Mouse (Mus musculus) small intestine, adult 2 months (tissue): ENCODE measurements around the gene Stra6. TPM values are rescaled to one million over a fixed set of nuclear protein-coding genes. Genes with fewer than 3 reads are reported as not detected.

Experiments used
- H3K27ac ChIP-seq: fragments of 200-500 bp; 2 replicates; pipeline ENCODE4 v1.5.1; 2012; ENCODE audit warnings: low read depth, low read length, control low read depth, inconsistent platforms; ENCODE audit not compliant: insufficient read depth
- H3K27me3 ChIP-seq: fragments of 200-500 bp; 2 replicates; pipeline ENCODE4 v1.6.1; 2012; ENCODE audit warnings: mild to moderate bottlenecking, moderate library complexity, low read length, inconsistent platforms; ENCODE audit not compliant: control insufficient read depth, insufficient read depth
- H3K36me3 ChIP-seq: fragments of 200-500 bp; 2 replicates; pipeline ENCODE4 v1.6.1; 2012; ENCODE audit warnings: mild to moderate bottlenecking, low read length, control low read depth, inconsistent platforms; ENCODE audit not compliant: control insufficient read depth, insufficient read depth
- H3K4me1 ChIP-seq: fragments of 200-500 bp; 2 replicates; pipeline ENCODE4 v1.6.1; 2012; ENCODE audit warnings: low read length, inconsistent platforms, mixed read lengths; ENCODE audit not compliant: control insufficient read depth, insufficient read depth, insufficient read length
- H3K4me3 ChIP-seq: fragments of 200-500 bp; 2 replicates; pipeline ENCODE4 v1.5.1; 2012; ENCODE audit warnings: low read depth, mild to moderate bottlenecking, control low read depth, inconsistent platforms, low read length, moderate library complexity
- CTCF ChIP-seq: fragments of 200-500 bp; IDR thresholded peaks from 2 replicates; pipeline ENCODE4 v1.5.1; 2012; ENCODE audit warnings: low read depth, mild to moderate bottlenecking, control low read depth, inconsistent platforms, low read length, moderate library complexity, mixed read lengths; ENCODE audit not compliant: insufficient replicate concordance, insufficient read length; ENCODE audit errors: extremely low read depth
- POLR2A ChIP-seq: fragments of 200-500 bp; IDR thresholded peaks from 2 replicates; pipeline ENCODE4 v1.6.1; 2012; ENCODE audit warnings: low read depth, mild to moderate bottlenecking, control low read depth, inconsistent platforms, low read length, moderate library complexity
- WGBS: fragments of 180-500 bp; shearing (Covaris S2); methylation state at CpG from one replicate; pipeline ENCODE4 v1.1.7; 2018; 5-methylcytosine and 5-hydroxymethylcytosine counted together
- polyA plus RNA-seq: library from polyadenylated mRNA; depleted of rRNA; stranded (reverse); fragments of >200 nt; gene quantifications from 2 replicates; pipeline ENCODE4 v1.2.3, GENCODE M21; 2012

The Stra6 gene
- polyA plus RNA-seq, 1 experiment = 1.7 TPM

GRCm38 (mm10) chr9:58049861-58050260 lies 13.7 kb upstream of the Stra6 start:
- H3K27ac ChIP-seq = no peak overlapping the region
- H3K27me3 ChIP-seq = no peaks in the 10 kb centered on the region
- H3K36me3 ChIP-seq = no peaks in the 10 kb centered on the region
- WGBS = 60% methylated on average over 7 of the region's 7 CpGs
- no peak overlapping the region for H3K4me3 ChIP-seq
- no peaks in the 10 kb centered on the region for H3K4me1 ChIP-seq
- TF ChIP-seq CTCF (no peak), POLR2A (no peak)

GRCm38 (mm10) chr9:58051937-58052336 lies 11.7 kb upstream of the Stra6 start:
- Histone ChIP-seq H3K27me3 (no peaks in the 10 kb centered on the region), H3K36me3 (no peaks in the 10 kb centered on the region), H3K4me3 (no peak overlapping the region), H3K27ac (no peak overlapping the region), H3K4me1 (no peaks in the 10 kb centered on the region)
- no peak for TF ChIP-seq POLR2A
- no peak for TF ChIP-seq CTCF
- whole genome bisulfite sequencing = 25% methylated on average over 5 of the region's 5 CpGs

- WGBS = 26% methylated on average over 3 of the region's 3 CpGs
Measured at GRCm38 (mm10) chr9:58053102-58053501, 10.5 kb upstream of the Stra6 start.

GRCm38 (mm10) chr9:58053544-58053943 lies 10.0 kb upstream of the Stra6 start:
- H3K4me3 ChIP-seq = no peak overlapping the region
- H3K36me3 ChIP-seq = no peaks in the 10 kb centered on the region
- no peak overlapping the region for H3K27ac ChIP-seq
- WGBS = 52% methylated on average over 3 of the region's 3 CpGs
- H3K27me3 ChIP-seq = no peaks in the 10 kb centered on the region
- no peaks in the 10 kb centered on the region for H3K4me1 ChIP-seq
- no peak for TF ChIP-seq CTCF
- TF ChIP-seq POLR2A = no peak

More at GRCm38 (mm10) chr9:58053102-58053501, 10.5 kb upstream of the Stra6 start:
- peak; percentile 56; the same call in 1 of the 2 replicates for TF ChIP-seq CTCF
- TF ChIP-seq POLR2A = no peak
- H3K4me3 ChIP-seq = no peak overlapping the region
- no peaks in the 10 kb centered on the region for H3K36me3 ChIP-seq
- H3K4me1 ChIP-seq = no peaks in the 10 kb centered on the region
- no peaks in the 10 kb centered on the region for H3K27me3 ChIP-seq
- H3K27ac ChIP-seq = no peak overlapping the region

- Histone ChIP-seq H3K36me3 (no peaks in the 10 kb centered on the region), H3K4me1 (no peaks in the 10 kb centered on the region), H3K27me3 (no peaks in the 10 kb centered on the region), H3K27ac (no peak overlapping the region), H3K4me3 (no peak overlapping the region)
- 95% methylated on average over 1 of the region's 1 CpGs for WGBS
- TF ChIP-seq POLR2A = no peak
- no peak for TF ChIP-seq CTCF
Measured at GRCm38 (mm10) chr9:58054032-58054431, 9.6 kb upstream of the Stra6 start.

GRCm38 (mm10) chr9:58055666-58056065 lies 7.9 kb upstream of the Stra6 start:
- no peak for TF ChIP-seq CTCF
- no peak for TF ChIP-seq POLR2A
- H3K4me1 ChIP-seq = no peaks in the 10 kb centered on the region
- H3K27ac ChIP-seq = no peak overlapping the region
- WGBS = 46% methylated on average over 5 of the region's 5 CpGs
- H3K27me3 ChIP-seq = no peaks in the 10 kb centered on the region
- H3K4me3 ChIP-seq = no peak overlapping the region
- H3K36me3 ChIP-seq = no peaks in the 10 kb centered on the region

GRCm38 (mm10) chr9:58059920-58060319 lies 3.7 kb upstream of the Stra6 start:
- Histone ChIP-seq H3K36me3 (no peaks in the 10 kb centered on the region), H3K27ac (no peak overlapping the region), H3K4me1 (no peaks in the 10 kb centered on the region), H3K4me3 (no peak overlapping the region), H3K27me3 (no peaks in the 10 kb centered on the region)
- TF ChIP-seq CTCF (no peak), POLR2A (no peak)
- WGBS = 17% methylated on average over 1 of the region's 1 CpGs
